Mouse (Mus musculus) lung, postnatal 0 days (tissue): Measurements from ENCODE around the gene Wrnip1.

Experiments
- CTCF ChIP-seq: IDR thresholded peaks from 2 replicates; pipeline ENCODE4 v1.5.1; 2016; ENCODE audit warnings: antibody characterized with exemption, mild to moderate bottlenecking
- EP300 ChIP-seq: IDR thresholded peaks from 2 replicates; pipeline ENCODE4 v1.6.1; 2016; ENCODE audit warnings: antibody characterized with exemption, mild to moderate bottlenecking, control low read depth

DNA sequence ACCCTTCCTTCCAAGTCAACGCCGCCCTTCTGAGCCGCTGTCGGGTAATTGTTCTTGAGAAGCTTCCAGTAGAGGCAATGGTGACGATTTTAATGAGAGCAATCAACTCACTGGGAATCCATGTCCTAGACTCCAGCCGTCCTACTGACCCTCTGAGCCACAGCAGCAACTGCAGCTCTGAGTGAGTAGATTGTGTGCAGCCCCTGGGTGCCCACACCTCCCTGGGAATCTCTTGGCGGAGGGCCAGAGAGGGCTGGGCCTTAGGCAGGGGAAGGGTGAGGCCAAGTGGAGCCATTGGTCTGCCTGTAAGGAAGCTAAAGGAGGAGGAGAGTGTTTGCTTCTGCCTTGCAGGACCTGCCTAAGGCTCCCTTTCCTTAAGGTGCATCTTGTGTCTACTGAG, 5.0 kb downstream of the Wrnip1 start:
- no peak for TF ChIP-seq CTCF
- TF ChIP-seq EP300: no peak
